Mouse (Mus musculus): ENCODE results near the gene Plagl1.

Plagl1 gene

DNA sequence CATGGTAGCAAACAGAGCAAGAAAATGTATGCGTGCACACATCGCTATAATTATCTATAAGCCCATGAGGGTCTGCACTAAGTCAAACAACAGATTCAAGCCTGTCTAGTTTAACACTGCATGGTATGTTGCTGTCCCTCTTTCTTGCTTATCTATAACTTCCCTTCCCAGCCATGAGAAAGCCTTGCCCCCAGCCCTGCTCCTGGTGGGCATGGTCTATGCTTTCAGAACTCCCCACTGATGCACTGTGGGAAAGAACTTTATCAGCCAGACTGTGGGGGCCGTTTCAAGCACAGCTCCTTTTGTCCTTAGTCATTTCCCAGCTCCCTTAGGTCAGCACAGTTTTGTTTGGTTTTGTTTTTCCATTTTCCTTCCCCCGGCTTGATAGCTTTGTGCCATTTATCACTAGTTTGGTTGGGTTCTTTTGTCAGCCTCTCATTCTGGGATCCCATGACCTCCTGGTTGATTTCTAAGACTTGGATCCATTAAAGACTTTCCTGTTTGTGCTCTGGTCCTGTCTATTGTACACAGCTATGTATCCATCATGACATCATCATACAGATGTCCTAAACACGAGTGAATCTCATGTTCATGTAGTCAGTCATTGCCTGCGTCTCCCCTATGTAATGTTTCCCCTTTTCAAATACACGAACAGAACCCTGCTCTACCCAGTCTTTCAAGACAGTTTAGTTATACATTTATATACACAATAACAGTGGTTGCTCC, 16.7 kb downstream of the Plagl1 start:
- in situ Hi-C loops (cut with MboI, MseI), result no loop called here

- in situ Hi-C loops (cut with MboI, MseI), result loop anchor here (5.0 to 10.0 kb wide), 3 partner anchors 345 to 1312 kb away; no protein-coding TSS in a partner anchor
Measured at GRCm38 (mm10) chr10:13082459-13082858, 22.2 kb downstream of the Plagl1 start.

GRCm38 (mm10) chr10:13090596-13091424, 30.5 kb downstream of the Plagl1 start:
- in situ Hi-C loops (cut with MboI, MseI), result loop anchor here in 1 of 2 experiments (5.0 kb wide), 1 partner anchor 346 kb away; no protein-coding TSS in a partner anchor

GRCm38 (mm10) chr10:13092996-13093395, 32.7 kb downstream of the Plagl1 start:
- in situ Hi-C loops (cut with MboI, MseI), result loop anchor here in 1 of 2 experiments (5.0 kb wide), 1 partner anchor 344 kb away; no protein-coding TSS in a partner anchor

DNA sequence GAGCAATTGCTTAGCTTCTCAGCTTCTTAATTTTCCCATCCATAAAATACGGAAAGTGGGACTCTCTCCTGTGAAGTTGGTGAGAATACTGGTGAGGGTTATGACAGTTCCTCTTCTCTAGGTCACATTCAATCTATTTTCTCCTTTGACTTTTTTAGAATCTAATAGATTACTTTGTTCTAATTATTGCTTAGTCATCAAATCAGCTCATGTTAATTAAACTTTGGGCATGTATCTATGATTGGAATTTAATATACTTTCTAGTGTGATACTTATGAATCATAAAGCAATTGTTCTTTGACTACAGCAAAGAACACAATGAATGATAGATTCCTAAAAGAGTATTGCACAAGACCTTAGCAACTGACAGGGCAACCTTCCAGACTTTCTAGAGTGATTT, 38.6 kb downstream of the Plagl1 start:
- in situ Hi-C loops (cut with MboI, MseI), result no loop called here

DNA sequence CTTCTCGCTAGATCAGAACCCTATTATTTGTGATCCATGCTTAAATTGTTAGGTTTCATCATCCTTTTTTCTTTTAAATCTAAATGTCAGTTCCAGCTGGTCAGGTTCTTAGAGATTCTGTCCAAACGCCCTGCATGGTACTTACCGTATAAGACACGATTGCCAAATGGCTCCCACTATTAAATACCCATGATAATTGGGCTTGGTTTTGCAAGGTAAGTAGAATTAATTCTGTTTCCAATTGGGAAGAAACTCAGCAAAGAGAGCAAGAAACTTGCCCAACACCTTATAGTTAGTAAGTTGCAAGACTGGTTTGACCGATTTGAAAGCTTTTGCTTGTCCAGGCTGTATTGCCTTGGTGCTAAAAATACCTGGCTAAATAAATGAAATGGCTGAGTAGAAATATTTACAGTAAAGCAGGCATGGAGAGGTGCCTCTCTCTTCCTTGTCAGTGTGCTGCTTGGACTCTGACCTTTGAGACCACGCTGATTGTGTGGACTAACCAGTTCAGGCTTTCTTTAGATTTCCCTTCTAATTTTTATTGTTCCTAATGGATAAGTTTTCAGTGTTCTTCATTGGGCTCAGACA, 39.9 kb downstream of the Plagl1 start:
- in situ Hi-C loops (cut with MboI, MseI), result no loop called here

DNA sequence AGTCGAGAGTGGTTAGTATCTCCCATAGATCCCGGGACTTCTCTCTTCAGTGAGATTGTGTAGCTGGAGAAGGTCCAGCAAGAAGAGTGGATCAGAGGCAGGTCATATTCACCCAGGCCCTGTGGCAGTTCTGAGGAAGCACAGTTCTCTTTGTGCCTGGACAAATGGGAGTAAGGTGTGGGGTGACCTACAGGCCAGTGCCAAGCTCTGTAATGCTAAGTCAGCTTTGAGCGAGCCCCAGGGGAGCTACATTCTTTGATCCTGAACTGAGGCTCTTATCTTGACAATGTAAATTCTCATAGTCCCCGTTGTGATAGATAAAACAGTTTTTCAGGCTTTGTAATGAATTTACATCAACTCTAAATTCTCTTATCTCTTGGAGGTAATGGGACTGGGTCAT, 42.1 kb downstream of the Plagl1 start:
- in situ Hi-C loops (cut with MboI, MseI), result no loop called here

GRCm38 (mm10) chr10:13103838-13104237, 43.5 kb downstream of the Plagl1 start:
- in situ Hi-C loops (cut with MboI, MseI), result no loop called here

DNA sequence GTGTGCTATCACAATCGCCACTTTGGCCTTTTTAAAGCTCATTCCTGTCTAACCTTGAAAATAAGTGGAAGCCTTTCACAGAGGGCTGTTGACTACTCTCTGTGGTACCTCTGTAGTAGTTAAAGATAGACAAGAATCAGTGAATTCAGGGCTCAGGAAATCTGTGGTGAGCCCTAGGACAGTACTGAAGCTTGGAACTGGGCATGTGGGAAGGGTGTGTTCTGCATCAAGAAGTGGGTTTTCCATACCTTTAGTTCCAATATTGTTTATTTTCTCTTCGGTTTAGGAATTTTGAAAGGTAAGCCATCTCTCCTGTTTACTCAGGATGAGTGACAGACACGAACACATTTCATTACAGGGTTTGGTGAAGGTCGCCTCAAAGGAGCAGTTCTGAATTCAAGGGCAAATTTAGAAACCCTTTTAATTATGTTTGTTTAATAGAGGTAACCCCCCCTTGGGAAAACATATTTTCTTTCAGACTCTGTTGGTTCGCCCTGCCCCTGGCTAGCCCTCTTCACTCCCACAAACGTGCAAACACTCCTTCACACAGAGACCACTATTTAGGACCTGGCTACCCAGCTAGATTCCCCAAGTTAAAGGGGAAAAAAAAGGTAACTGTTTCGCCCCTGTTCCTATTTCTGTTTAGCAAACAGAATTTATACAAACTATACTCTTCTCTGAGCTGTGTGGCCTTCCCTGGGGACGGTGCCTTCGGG, 46.8 kb downstream of the Plagl1 start:
- in situ Hi-C loops (cut with MboI, MseI), result no loop called here

GRCm38 (mm10) chr10:13108021-13108548, 47.8 kb downstream of the Plagl1 start:
- in situ Hi-C loops (cut with MboI, MseI), result no loop called here

GRCm38 (mm10) chr10:13108847-13109246, 48.5 kb downstream of the Plagl1 start:
- in situ Hi-C loops (cut with MboI, MseI), result no loop called here

DNA sequence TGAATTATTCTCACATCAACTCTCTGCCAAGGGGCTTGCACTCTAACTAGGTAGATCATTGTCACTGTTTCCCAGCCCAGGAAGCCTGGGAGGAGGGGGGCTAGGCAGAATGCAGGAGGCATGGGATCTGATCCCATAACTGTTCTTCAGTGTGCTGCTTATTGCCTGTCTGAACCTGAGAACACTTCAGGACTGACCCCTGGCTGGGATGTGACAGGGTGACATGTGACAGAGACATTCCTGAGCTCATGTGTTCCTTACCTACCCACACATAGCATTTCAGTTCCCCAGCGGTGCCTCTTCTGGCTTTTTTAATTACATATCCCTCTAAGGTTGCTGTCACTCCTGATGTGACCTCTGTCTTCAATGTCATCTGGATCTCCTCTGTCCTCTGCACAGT, 49.5 kb downstream of the Plagl1 start:
- in situ Hi-C loops (cut with MboI, MseI), result no loop called here

GRCm38 (mm10) chr10:13112849-13113248, 52.5 kb downstream of the Plagl1 start:
- in situ Hi-C loops (cut with MboI, MseI), result no loop called here

DNA sequence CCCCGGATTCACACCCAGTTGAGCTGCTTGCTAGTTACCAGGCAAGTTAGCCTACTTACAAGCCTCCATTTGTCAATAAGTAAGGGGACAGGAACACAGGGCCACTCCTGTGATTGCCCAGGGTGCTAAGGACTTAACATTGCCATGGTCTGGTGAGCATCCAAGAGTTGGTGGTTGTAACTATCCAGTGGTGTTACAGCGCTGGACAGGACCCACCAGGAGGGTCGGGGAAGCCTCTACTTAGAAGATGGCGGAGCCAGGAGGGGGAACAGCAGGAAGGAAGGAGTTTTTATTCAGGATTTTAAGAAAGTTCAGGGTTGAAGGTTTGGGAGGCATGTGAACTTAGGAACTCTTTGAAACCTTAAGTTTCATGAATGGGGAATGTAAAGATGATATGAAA, 53.3 kb downstream of the Plagl1 start:
- in situ Hi-C loops (cut with MboI, MseI), result no loop called here

DNA sequence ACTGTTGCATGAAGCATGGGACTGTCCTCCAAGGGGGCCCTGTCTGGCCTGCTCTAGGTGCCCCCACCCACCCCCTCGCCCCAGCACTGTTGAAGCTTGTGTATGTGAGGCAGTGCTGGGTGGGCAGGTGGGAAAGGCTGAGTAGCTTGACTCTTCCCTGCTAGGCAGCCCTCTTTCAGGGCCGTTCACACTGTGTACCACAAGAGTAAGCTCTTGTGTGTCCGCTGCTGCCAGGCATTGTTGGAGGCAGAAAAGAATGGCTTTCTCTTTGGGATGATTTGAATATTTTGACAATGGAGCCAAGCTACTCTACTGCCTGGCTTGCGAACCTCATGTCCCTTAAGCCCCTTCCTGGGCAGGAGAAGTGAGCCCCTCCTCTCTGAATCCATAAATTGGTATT, 54.7 kb downstream of the Plagl1 start:
- in situ Hi-C loops (cut with MboI, MseI), result no loop called here

DNA sequence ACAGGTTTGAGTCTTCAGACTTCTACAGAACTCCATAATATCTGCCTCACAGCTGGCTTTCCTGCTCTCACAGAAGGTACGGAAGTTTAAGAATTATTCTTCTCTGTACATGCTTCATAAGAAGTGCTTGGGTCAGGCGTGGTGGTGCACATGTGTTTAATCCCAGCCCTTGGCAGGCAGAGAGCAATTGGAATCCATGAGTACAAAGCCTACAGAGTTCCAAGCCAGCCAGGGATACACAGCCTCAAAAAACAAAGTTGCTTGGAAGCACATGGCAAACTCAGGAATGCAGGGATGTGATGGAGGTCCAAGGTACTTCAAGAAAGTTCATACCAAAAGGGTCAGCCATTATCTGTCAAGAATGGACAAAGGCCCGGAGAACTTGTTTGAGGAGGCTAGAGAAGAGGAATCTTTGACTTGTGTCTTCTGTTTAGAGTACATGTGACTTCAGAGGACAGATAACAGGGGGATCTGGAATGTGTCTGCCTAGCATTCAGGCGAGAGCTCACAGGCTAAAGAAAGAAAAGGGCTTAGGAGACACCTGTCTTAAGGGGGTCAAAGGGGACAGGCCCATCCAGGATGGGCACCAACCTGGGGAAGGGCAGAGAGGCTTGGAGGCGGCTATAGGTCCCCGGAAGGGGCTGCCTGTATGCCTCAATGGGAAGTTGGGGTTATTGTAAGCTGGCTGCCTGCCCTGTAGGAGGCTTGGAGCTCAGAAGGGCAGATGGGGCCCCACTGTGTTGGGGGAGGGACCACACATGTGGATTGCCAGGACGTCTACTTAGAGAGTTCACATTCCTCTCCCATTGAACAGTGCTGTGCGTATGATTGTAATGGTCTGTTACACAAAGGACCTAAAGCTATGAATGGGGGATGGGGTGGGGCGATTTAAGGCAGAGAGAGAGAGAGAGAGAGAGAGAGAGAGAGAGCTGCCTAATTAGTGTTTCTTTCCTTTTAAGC, 56.7 kb downstream of the Plagl1 start:
- in situ Hi-C loops (cut with MboI, MseI), result no loop called here

DNA sequence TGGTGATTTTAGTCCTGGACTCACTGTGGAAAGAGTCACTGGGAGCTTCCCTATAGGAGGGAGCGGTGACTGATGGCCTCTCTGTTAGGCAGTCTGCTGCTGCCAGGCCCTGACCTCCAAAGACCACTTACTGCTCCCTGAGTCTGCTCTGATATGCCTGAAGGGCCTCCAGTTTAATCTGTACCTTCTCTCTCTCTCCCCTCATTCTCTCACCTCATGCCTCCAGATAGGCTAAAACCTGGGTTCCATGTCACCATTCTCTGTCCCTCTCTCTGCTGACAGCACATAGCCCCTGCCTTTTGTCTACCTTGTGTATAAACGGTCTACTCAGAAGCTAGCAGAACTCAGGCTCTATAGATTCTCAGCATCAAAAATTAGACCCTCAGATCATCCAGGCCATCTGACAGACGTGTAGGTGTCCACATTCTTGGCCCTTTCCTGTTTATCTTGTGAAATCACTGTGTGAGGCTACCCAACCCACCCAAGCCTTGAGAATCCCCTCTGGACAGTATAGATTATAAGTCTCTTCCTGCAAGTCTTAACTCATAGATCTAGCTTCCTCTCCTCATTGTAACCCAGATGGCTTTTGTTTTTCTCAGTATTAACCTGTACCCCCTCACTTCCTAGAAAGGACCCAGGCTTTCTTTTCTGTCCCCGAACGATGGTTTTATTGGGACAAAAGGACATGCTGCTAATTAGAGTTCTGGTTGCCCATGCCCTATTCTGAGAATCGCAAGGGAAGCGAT, 57.9 kb downstream of the Plagl1 start:
- in situ Hi-C loops (cut with MboI, MseI), result no loop called here

GRCm38 (mm10) chr10:13118770-13119102, 58.4 kb downstream of the Plagl1 start:
- in situ Hi-C loops (cut with MboI, MseI), result no loop called here

- in situ Hi-C loops (cut with MboI, MseI), result no loop called here
Measured at GRCm38 (mm10) chr10:13119300-13119699, 59.0 kb downstream of the Plagl1 start.

- in situ Hi-C loops (cut with MboI, MseI), result loop anchor here in 1 of 2 experiments (5.0 kb wide), 1 partner anchor 104 kb away; no protein-coding TSS in a partner anchor
Measured at GRCm38 (mm10) chr10:13125811-13126210, 65.5 kb downstream of the Plagl1 start.
